Mouse (Mus musculus) gastrocnemius, adult 18-20 months (tissue): ENCODE measurements around the gene Atp6v0b. TPM values are rescaled to one million over a fixed set of nuclear protein-coding genes. Genes with fewer than 3 reads are reported as not detected.

Experiments
- DNase-seq: peaks from one replicate; pipeline ENCODE4 v3.0.0; 2021; ENCODE audit warnings: low spot score
- total RNA-seq, 2 experiments: library from RNA; stranded (reverse); gene quantifications; 2 replicates each; pipeline ENCODE4 v1.2.3; 2021

Atp6v0b gene
- total RNA-seq, 2 experiments from 2014 or later: 82.2 to 83.6 TPM

DNA sequence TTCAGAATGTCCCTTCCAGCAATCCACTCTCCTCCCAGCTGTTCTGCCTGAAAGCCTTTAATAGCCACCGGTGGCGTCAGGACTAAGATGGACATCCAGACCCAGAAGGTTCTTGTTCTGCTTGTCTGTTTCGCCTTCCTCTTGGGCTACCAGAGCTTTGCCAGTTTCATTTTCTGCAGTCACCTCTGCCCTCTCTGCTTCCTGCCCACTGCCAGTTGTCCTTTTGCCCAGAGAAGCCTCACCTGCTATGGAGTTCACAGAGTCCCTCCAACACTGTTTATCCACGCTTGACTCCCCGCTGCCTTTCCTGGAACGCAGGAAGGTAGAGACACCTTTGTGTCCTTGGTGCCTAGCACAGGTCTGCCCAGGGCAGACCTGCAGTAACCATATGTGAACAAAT, 47.8 kb downstream of the Atp6v0b start:
- DNase-seq: no peak

DNA sequence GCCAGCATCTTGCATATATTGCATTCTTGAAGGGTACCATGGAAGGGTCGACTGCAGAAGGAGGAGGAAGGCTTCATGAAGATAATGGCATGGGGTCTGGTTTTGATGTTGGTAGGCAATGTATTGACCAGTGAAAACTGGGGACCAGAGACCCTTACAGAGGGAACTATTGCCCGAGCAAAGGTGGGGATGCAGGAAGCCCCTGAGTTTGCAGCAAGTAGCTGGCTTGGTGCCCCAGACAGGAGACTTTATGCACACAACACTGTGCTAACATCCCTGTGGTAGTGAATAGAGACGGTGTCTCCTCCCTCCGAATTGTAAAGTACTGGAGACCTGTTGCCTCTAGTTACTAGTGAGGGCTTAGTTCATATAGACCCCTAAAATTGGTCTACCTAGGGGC, 49.9 kb downstream of the Atp6v0b start:
- DNase-seq: no peak

GRCm38 (mm10) chr4:117836204-117836767, 50.8 kb downstream of the Atp6v0b start:
- peak; percentile 90 for DNase-seq

DNA sequence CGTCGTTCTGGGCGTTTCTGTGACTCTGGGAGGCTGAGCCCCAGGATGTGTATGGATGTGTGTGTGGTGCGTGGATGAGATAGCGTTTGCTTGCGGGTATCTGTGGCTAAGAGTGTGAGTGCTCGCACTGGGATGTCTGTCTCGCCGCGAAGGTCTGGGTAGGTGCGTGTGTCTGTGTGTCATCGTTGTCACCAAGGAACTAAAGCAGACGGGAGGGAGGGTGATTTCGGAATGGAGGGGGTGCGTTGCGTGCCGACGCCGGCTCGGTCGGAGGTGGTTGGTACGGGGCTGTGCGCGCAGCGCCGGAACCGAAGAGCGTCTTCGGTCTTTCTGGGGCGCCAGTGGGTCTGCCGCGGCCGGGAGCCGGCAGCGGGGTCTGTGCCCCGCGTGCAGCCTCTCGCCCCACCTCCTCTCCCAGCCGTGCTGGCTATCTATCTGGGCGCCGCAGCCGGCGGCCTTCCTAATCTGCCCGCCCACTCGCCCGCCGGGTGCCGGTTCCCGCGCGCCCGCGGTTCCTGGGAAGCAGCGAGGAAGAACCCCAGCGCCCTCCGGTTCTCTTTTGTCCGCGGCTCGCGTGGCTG, 51.5 kb downstream of the Atp6v0b start:
- peak; percentile 34 for DNase-seq

- peak; percentile 67 for DNase-seq
Observed at GRCm38 (mm10) chr4:117834845-117835530, 52.1 kb downstream of the Atp6v0b start.

- no peak for DNase-seq
Observed at GRCm38 (mm10) chr4:117834457-117834844, 52.7 kb downstream of the Atp6v0b start, which contains the start of gene Slc6a9. Gene Slc6a9, plus strand, starts transcription at chr4:117834506.

Other genes starting within 250 kb of the Atp6v0b start
- 10 to 100 TPM; 14.9 to 15.7 TPM for gene Dmap1, start 205.1 kb downstream of the Atp6v0b start, total RNA-seq
- gene Gm12845, start 162.9 kb downstream of the Atp6v0b start, total RNA-seq: not detected
- gene Klf17, start 121.7 kb downstream of the Atp6v0b start, total RNA-seq: not detected
- gene Slc6a9, start 52.8 kb downstream of the Atp6v0b start, total RNA-seq: 1 to 10 TPM; 5.7 to 6.0 TPM
- under 1 TPM in 1 of 2 experiments, not detected in 1; 0.52 TPM for gene Ccdc24, start 14.8 kb downstream of the Atp6v0b start, total RNA-seq
- gene B4galt2, start 3.8 kb downstream of the Atp6v0b start, total RNA-seq: 1 to 10 TPM; 1.8 to 2.0 TPM
- gene Dph2, start 4.7 kb upstream of the Atp6v0b start, total RNA-seq: 1 to 10 TPM; 3.1 to 3.2 TPM
- 100 to 1,000 TPM; 262 to 289 TPM for gene Ipo13, start 27.7 kb upstream of the Atp6v0b start, total RNA-seq
- under 1 TPM; 0.19 to 0.27 TPM for gene Artn, start 42.4 kb upstream of the Atp6v0b start, total RNA-seq
- gene St3gal3, start 247.6 kb upstream of the Atp6v0b start, total RNA-seq: 10 to 100 TPM; 70.4 to 73.6 TPM